Mouse (Mus musculus): Measurements from ENCODE around the gene Dnajc8. TPM values are rescaled to one million over a fixed set of nuclear protein-coding genes. Genes with fewer than 3 reads are reported as not detected.
"Not testable (repeated sequence)": the region's sequence is repeated elsewhere in the genome, so short reads cannot be mapped to it uniquely, and the experiment has no call there.

Dnajc8 gene
- total and polyA plus RNA-seq, 2 experiments from 2014 or later: 64.6 to 142 TPM

GRCm38 (mm10) chr4:132541413-132541812 lies 6.1 kb downstream of the Dnajc8 start:
- ATAC-seq (no peak), DNase-seq (ENCODE audit: low spot score) (no peak)
- Histone ChIP-seq H3K27ac (no peak overlapping the region), H3K4me2 (ENCODE audit: low read depth, low read length) (no peak overlapping the region), H3K36me3 (ENCODE audit: insufficient read depth, low read length) (peaks cover 42% of the 10 kb centered on the region), H3K27me3 (ENCODE audit: insufficient read depth, low read length) (no peaks in the 10 kb centered on the region), H3K9me3 (ENCODE audit: low read length) (no peaks in the 10 kb centered on the region), H3K4me1 (ENCODE audit: insufficient read depth, low read length) (peaks cover 6% of the 10 kb centered on the region), H3K4me3 (ENCODE audit: low read length) (no peak overlapping the region), H3K9ac (replicated peaks; ENCODE audit: low read length) (no peak overlapping the region)
- 87% methylated on average over 4 of the region's 4 CpGs for WGBS
- no peak for TF ChIP-seq CTCF (IDR thresholded peaks at IDR 0.05; ENCODE audit: low read depth)

GRCm38 (mm10) chr4:132542724-132543123 lies 7.4 kb downstream of the Dnajc8 start:
- no peaks in the 10 kb centered on the region for H3K9me3 ChIP-seq (ENCODE audit: low read length)
- 65% methylated on average over 1 of the region's 1 CpGs for WGBS
- H3K27ac ChIP-seq: no peak overlapping the region
- no peaks in the 10 kb centered on the region for H3K27me3 ChIP-seq (ENCODE audit: insufficient read depth, low read length)
- no peak overlapping the region for H3K9ac ChIP-seq (replicated peaks; ENCODE audit: low read length)
- DNase-seq (ENCODE audit: low spot score): no peak
- no peak for ATAC-seq
- no peak overlapping the region for H3K4me2 ChIP-seq (ENCODE audit: low read depth, low read length)
- no peak overlapping the region for H3K4me3 ChIP-seq (ENCODE audit: low read length)
- peaks cover 48% of the 10 kb centered on the region for H3K36me3 ChIP-seq (ENCODE audit: insufficient read depth, low read length)
- no peak for TF ChIP-seq CTCF (IDR thresholded peaks at IDR 0.05; ENCODE audit: low read depth)
- no peaks in the 10 kb centered on the region for H3K4me1 ChIP-seq (ENCODE audit: insufficient read depth, low read length)

DNA sequence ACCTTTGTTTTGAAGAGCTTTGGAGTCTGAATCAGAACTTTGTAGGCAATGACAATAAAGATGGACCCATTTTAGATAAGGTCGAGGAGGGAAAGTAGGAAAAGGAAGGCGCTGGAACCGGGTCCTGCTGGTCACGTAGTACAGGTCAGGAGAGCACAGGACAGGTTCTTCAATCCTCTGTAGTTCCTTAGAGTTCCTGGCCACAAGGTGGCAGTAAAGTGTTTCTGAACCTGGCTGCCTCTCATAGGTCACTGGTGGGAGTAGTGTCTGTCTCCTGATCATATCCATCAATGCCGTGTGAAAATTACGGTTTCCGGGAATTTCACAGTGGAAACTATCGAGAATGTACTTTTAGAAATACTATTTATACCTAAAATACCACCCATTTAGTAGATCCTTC lies 10.5 kb downstream of the Dnajc8 start:
- TF ChIP-seq CTCF (IDR thresholded peaks at IDR 0.05; ENCODE audit: low read depth): peak; percentile 79

GRCm38 (mm10) chr4:132554221-132554620 lies 18.9 kb downstream of the Dnajc8 start:
- no peak overlapping the region for H3K27ac ChIP-seq
- 64% methylated on average over 5 of the region's 5 CpGs for WGBS
- H3K9me3 ChIP-seq (ENCODE audit: low read length): no peaks in the 10 kb centered on the region
- peaks cover 39% of the 10 kb centered on the region for H3K36me3 ChIP-seq (ENCODE audit: insufficient read depth, low read length)
- no peak for ATAC-seq
- H3K4me3 ChIP-seq (ENCODE audit: low read length): no peak overlapping the region
- DNase-seq (ENCODE audit: low spot score): no peak
- H3K9ac ChIP-seq (replicated peaks; ENCODE audit: low read length): no peak overlapping the region
- H3K4me2 ChIP-seq (ENCODE audit: low read depth, low read length): no peak overlapping the region
- no peaks in the 10 kb centered on the region for H3K27me3 ChIP-seq (ENCODE audit: insufficient read depth, low read length)
- peak; percentile 18 for TF ChIP-seq CTCF (IDR thresholded peaks at IDR 0.05; ENCODE audit: low read depth)
- H3K4me1 ChIP-seq (ENCODE audit: insufficient read depth, low read length): no peaks in the 10 kb centered on the region

More for the DNA sequence above, 10.5 kb downstream of the Dnajc8 start:
- H3K27ac ChIP-seq: no peak overlapping the region
- H3K36me3 ChIP-seq (ENCODE audit: insufficient read depth, low read length): peaks cover 64% of the 10 kb centered on the region
- ATAC-seq: no peak
- no peak overlapping the region for H3K4me2 ChIP-seq (ENCODE audit: low read depth, low read length)
- DNase-seq (ENCODE audit: low spot score): peak; percentile 80
- H3K4me1 ChIP-seq (ENCODE audit: insufficient read depth, low read length): no peaks in the 10 kb centered on the region
- WGBS: 46% methylated on average over 8 of the region's 8 CpGs
- H3K4me3 ChIP-seq (ENCODE audit: low read length): no peak overlapping the region
- no peak overlapping the region for H3K9ac ChIP-seq (replicated peaks; ENCODE audit: low read length)
- H3K27me3 ChIP-seq (ENCODE audit: insufficient read depth, low read length): no peaks in the 10 kb centered on the region
- H3K9me3 ChIP-seq (ENCODE audit: low read length): no peaks in the 10 kb centered on the region

GRCm38 (mm10) chr4:132554653-132555052 lies 19.3 kb downstream of the Dnajc8 start:
- Histone ChIP-seq H3K9me3 (ENCODE audit: low read length) (no peaks in the 10 kb centered on the region), H3K4me3 (ENCODE audit: low read length) (no peak overlapping the region), H3K4me1 (ENCODE audit: insufficient read depth, low read length) (no peaks in the 10 kb centered on the region), H3K4me2 (ENCODE audit: low read depth, low read length) (no peak overlapping the region), H3K27ac (no peak overlapping the region), H3K9ac (replicated peaks; ENCODE audit: low read length) (no peak overlapping the region), H3K36me3 (ENCODE audit: insufficient read depth, low read length) (peaks cover 35% of the 10 kb centered on the region), H3K27me3 (ENCODE audit: insufficient read depth, low read length) (no peaks in the 10 kb centered on the region)
- WGBS: 81% methylated on average over 8 of the region's 8 CpGs
- ATAC-seq (no peak), DNase-seq (ENCODE audit: low spot score) (no peak)
- TF ChIP-seq CTCF (IDR thresholded peaks at IDR 0.05; ENCODE audit: low read depth): no peak

DNA sequence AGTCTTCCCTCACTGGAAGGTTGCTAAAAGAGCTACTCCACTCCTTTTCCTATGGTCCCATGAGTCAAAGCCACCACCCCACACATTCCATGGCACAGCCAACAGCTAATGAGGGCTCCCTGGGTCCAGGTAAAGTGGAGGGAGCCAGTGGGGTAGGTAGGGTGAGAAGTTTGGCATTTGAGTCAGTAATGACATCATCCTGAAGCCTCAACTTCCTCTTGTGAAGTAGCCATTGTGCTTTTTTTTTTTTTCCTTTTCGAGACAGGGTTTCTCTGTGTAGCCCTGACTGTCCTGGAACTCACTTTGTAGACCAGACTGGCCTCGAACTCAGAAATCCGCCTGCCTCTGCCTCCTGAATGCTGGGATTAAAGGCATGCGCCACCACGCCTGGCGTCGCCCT lies 20.2 kb downstream of the Dnajc8 start:
- not testable (repeated sequence) for H3K4me3 ChIP-seq (ENCODE audit: low read length); H3K27ac ChIP-seq; H3K4me2 ChIP-seq (ENCODE audit: low read depth, low read length); H3K9ac ChIP-seq (replicated peaks; ENCODE audit: low read length); H3K9me3 ChIP-seq (ENCODE audit: low read length); H3K27me3 ChIP-seq (ENCODE audit: insufficient read depth, low read length); H3K4me1 ChIP-seq (ENCODE audit: insufficient read depth, low read length); ATAC-seq; DNase-seq (ENCODE audit: low spot score)
- 96% methylated on average over 7 of the region's 7 CpGs for WGBS
- H3K36me3 ChIP-seq (ENCODE audit: insufficient read depth, low read length): peaks cover 30% of the 10 kb centered on the region

DNA sequence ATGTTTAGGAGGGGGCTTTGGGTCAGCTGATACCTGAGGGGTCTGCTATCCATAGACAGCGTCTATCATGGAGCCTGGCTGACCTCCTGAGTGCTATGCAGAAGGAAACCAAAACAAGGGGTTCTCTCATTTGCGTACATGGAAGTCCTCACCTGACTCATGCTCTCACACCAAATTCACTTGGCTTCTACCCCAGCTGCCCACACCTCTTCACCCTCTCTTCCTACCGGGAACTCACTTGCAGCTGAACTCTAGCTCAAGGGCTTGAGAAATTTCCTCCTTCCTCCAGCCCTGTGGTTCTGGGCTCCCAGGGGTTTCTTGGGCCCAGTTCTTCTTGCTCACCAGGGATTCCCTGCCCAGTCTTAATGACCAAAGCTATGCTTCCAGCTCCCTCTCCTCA lies 27.9 kb downstream of the Dnajc8 start:
- DNase-seq (ENCODE audit: low spot score) (no peak), ATAC-seq (no peak)
- no peaks in the 10 kb centered on the region for H3K9me3 ChIP-seq (ENCODE audit: low read length)
- no peak overlapping the region for H3K9ac ChIP-seq (replicated peaks; ENCODE audit: low read length)
- H3K27ac ChIP-seq: no peak overlapping the region
- WGBS: 84% methylated on average over 3 of the region's 3 CpGs
- H3K36me3 ChIP-seq (ENCODE audit: insufficient read depth, low read length): no peaks in the 10 kb centered on the region
- TF ChIP-seq CTCF (IDR thresholded peaks at IDR 0.05; ENCODE audit: low read depth): no peak
- H3K4me2 ChIP-seq (ENCODE audit: low read depth, low read length): no peak overlapping the region
- no peaks in the 10 kb centered on the region for H3K4me1 ChIP-seq (ENCODE audit: insufficient read depth, low read length)
- no peaks in the 10 kb centered on the region for H3K27me3 ChIP-seq (ENCODE audit: insufficient read depth, low read length)
- no peak overlapping the region for H3K4me3 ChIP-seq (ENCODE audit: low read length)
